Mouse (Mus musculus): ENCODE data around the gene Rdh13. TPM values are rescaled to one million over a fixed set of nuclear protein-coding genes. Genes with fewer than 3 reads are reported as not detected.
"Not testable (repeated sequence)": the region's sequence is repeated elsewhere in the genome, so short reads cannot be mapped to it uniquely, and the experiment has no call there.

Rdh13 gene
- total RNA-seq, 2 experiments from 2014 or later: 27.1 to 29.4 TPM

DNA sequence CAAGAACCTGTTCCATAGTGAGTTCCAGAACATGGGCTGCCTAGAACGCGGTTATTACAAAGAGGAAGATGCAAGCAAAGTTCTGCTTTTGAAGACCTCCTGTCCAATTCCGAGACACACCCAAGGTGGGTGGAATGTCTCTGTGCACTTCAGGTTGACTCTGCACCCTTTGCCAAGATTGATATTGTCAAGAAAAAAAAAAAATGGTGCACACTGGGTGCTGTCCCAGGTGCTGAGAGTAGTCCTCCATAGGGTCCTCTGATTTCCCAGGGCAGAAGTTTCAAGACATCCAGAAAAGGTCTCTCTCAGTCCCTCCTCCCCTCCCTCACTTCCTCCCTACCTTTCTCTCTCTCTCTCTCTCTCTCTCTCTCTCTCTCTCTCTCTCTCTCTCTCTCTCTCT is 3.0 kb upstream of the Rdh13 start:
- DNase-seq (ENCODE audit: low spot score in 2 of 2): no peak
- intact Hi-C loops (cut with DNase I): loop anchor here (10.0 kb wide), 1 partner anchor 744 kb away; the partner anchor contains the start of gene Rps9

DNA sequence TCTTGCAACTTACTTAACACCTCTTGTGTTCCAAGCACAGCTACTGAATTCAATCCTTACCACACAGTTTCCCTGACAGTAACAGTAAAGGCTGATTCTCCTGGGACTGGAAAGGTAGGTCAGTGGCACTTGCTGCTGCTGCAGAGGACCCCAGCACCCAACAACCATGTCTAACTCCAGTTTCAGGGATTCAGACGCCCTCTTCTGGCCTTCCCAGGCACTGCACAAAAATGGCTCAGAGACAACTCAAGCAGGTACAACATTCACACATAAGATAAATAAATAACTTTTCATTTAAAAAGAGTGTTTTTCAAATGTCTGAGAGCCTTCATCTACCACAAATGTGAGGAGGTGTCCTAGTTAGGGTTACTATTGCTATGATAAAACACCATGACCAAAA is 1.7 kb upstream of the Rdh13 start:
- intact Hi-C loops (cut with DNase I): loop anchor here (10.0 kb wide), 1 partner anchor 742 kb away; the partner anchor contains the start of gene Rps9
- no peak for DNase-seq (ENCODE audit: low spot score in 2 of 2)

GRCm38 (mm10) chr7:4440549-4440948 is 4.9 kb downstream of the Rdh13 start:
- DNase-seq (ENCODE audit: low spot score in 2 of 2): no peak
- intact Hi-C loops (cut with DNase I): loop anchor here (10.0 kb wide), 1 partner anchor 736 kb away; the partner anchor contains the start of gene Rps9

DNA sequence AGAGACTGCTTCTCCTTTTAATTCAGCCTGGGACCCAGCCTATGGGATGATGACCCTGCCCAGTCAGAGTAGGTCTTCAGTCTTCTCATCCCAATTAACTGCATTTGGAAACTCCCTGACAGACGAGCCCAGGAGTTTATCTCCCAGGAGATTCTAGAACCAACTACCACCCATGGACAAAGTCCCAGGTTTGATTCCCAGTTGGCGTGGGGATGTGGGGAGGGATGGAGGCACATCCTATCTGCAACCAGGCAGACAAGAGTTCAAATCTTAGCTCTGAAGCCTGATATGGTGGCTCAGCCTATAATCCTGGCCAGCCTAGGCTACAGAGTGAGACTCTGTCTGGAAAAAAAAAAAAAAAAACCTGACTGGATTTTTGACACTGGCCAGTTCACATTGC is 7.7 kb downstream of the Rdh13 start:
- no peak for DNase-seq (ENCODE audit: low spot score in 2 of 2)
- intact Hi-C loops (cut with DNase I): no loop called here

DNA sequence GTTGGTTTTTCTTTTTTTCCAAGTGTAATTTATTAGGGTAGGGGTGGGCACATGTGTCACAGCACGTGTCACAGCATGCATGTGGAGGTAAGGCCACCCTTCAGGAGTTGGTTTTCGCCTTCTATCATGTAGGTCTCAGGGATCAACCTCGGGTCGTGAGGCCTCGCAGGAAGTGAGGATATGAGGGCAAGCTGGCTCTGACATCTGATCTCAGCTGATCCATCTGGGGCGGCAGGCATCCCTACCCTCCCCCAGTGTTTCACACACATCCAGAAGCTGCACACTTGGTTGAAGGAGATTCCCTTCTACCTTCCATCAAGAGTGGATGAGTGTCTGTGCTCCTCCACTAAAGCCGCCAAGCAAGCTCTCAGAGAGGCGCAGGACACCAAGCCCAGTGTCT is 13.4 kb downstream of the Rdh13 start:
- DNase-seq (ENCODE audit: low spot score in 2 of 2): no peak
- intact Hi-C loops (cut with DNase I): loop anchor here (5.0 kb wide), 1 partner anchor 40 kb away; no protein-coding TSS in a partner anchor

- peak; percentile 80 to 82 for DNase-seq (ENCODE audit: low spot score in 2 of 2)
- intact Hi-C loops (cut with DNase I): loop anchor here (5.0 kb wide), 1 partner anchor 41 kb away; no protein-coding TSS in a partner anchor
Measured at GRCm38 (mm10) chr7:4431548-4431947, 13.9 kb downstream of the Rdh13 start.

GRCm38 (mm10) chr7:4430246-4430844 is 15.1 kb downstream of the Rdh13 start:
- no peak for DNase-seq (ENCODE audit: low spot score in 2 of 2)
- intact Hi-C loops (cut with DNase I): loop anchor here (5.0 kb wide), 1 partner anchor 42 kb away; no protein-coding TSS in a partner anchor

DNA sequence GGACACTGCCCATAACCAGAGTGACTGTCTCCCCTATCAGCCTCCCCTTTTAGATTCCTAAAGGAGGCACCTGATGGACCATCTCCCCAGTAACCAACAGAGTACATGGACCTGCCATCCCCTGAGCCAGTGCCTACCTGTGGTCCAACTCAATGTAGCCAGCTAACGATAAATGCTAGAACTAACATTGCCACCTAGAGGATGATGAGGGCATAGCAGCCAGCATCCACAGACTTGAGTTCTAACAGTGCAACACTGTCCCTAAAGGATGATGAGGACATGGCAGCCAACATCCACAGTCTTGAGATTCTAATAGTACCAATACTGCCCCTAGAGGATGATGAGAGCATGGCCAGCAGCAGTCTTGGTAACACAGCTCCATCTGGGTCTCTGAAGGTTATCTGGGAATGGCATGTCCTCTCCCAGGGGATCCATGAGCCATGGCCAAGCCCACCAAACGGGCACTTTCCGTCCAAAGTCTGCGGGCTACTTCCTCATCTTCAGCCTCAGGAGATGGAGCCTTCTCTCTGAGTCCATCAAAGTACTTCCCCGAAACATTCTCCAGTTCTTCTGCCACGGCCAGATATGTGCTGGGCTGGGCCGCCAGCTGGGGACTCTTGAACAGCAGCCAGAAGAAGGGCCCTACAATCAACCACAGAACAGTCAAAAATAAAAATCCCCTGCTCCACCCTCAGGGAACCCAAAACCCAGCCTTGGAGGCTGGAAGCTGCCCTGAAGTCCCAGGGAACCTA is 18.1 kb downstream of the Rdh13 start:
- DNase-seq (ENCODE audit: low spot score in 2 of 2): peak; percentile 95 to 98
- intact Hi-C loops (cut with DNase I): loop anchor here (5.0 kb wide), 3 partner anchors 280 to 400 kb away; no protein-coding TSS in a partner anchor

DNA sequence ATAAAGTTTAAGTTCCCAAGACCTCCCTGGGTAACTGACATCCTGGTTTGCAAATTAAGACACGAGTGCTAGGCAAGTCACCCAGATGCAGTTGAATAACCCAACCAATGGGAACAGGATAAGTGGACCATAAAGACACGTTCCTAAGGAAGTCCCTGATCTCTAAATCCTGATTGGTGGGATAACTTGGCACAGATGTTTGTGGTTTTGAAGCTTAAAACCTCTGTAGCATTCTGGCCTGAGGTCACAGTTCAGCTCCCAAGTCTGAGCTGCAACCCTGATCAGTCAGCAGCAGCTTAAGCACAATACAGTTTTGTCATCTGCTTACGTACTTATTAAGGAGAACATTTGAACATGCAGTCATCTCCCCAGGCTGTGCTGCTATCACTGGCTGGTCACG is 25.2 kb downstream of the Rdh13 start:
- DNase-seq (ENCODE audit: low spot score in 2 of 2): no peak
- intact Hi-C loops (cut with DNase I): no loop called here

- intact Hi-C loops (cut with DNase I): no loop called here
- no peak for DNase-seq (ENCODE audit: low spot score in 2 of 2)
Measured at GRCm38 (mm10) chr7:4419681-4420080, 25.8 kb downstream of the Rdh13 start.

- DNase-seq (ENCODE audit: low spot score in 2 of 2); intact Hi-C loops (cut with DNase I): not testable (repeated sequence)
Measured at GRCm38 (mm10) chr7:4412406-4412805, 33.0 kb downstream of the Rdh13 start.

DNA sequence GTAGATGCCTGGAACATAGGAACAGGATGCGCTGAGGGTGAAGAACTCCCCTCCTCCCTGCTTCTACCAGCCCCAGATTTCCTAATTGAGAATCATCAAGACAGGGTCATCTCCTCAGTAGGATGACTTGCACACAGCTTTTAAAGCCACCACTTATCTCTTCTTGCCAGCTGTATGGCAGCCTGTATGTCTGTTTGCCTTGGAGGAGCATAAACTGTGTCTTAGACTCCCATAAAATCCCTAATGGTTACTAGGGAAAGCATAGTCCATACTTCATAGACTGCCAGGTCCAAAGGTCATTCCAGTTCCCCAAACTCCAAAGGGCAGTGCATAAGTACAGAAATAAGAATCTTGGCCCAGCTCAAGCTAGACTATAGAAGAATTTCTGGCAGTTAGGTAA is 47.7 kb downstream of the Rdh13 start, which contains the start of gene Gp6:
TSS of gene Gp6 (minus strand) at position 15 of the 400 bp plus-strand sequence.
- intact Hi-C loops (cut with DNase I): no loop called here

More for the DNA sequence above, 47.7 kb downstream of the Rdh13 start, which contains the start of gene Gp6:
- no peak for DNase-seq (ENCODE audit: low spot score in 2 of 2)

Small RNA genes lying within 50 kb of the gene (microRNA-seq; reads per million reads assigned to microRNA genes)
- 0 reads per million in 2 experiments for gene Gm24605
- 0 reads per million in 2 experiments for gene Gm24752
- gene Gm25349: 0 reads per million in 2 experiments

Other genes with a start within 250 kb of the Rdh13 start
- gene Lilra5, start 207.9 kb downstream of the Rdh13 start, total RNA-seq (2021): not detected
- not detected for gene Ncr1, start 107.9 kb downstream of the Rdh13 start, total RNA-seq (2021)
- gene Gp6, start 47.9 kb downstream of the Rdh13 start, total RNA-seq (2021): under 1 TPM in 1 of 2 experiments, not detected in 1; 0.13 TPM
- 1 to 10 TPM; 3.3 to 5.1 TPM for gene Eps8l1, start 15.0 kb upstream of the Rdh13 start, total RNA-seq (2021)
- 100 to 1,000 TPM; 117 to 128 TPM for gene Ppp1r12c, start 56.0 kb upstream of the Rdh13 start, total RNA-seq (2021)
- 1 to 10 TPM; 2.7 to 4.3 TPM for gene Tnnt1, start 70.7 kb upstream of the Rdh13 start, total RNA-seq (2021)
- under 1 TPM in 1 of 2 experiments, not detected in 1; 0.55 TPM for gene Tnni3, start 78.6 kb upstream of the Rdh13 start, total RNA-seq (2021)
- under 1 TPM; 0.31 to 0.34 TPM for gene Dnaaf3, start 86.8 kb upstream of the Rdh13 start, total RNA-seq (2021)
- 100 to 1,000 TPM; 241 to 259 TPM for gene Syt5, start 101.9 kb upstream of the Rdh13 start, total RNA-seq (2021)
- gene Ptprh, start 158.4 kb upstream of the Rdh13 start, total RNA-seq (2021): under 1 TPM; 0.57 to 0.93 TPM
- gene Tmem86b, start 185.8 kb upstream of the Rdh13 start, total RNA-seq (2021): 10 to 100 TPM; 10.8 to 10.9 TPM
- gene Ppp6r1, start 213.4 kb upstream of the Rdh13 start, total RNA-seq (2021): 100 to 1,000 TPM; 132 to 135 TPM
- gene Hspbp1, start 239.4 kb upstream of the Rdh13 start, total RNA-seq (2021): 100 to 1,000 TPM; 102 to 108 TPM
- 100 to 1,000 TPM; 330 to 331 TPM for gene Brsk1, start 245.0 kb upstream of the Rdh13 start, total RNA-seq (2021)

All from left cerebral cortex, postnatal 14 days (tissue).